Mouse (Mus musculus) heart, embryonic 10.5 days (tissue): ENCODE data around the gene Pear1. TPM values are rescaled to one million over a fixed set of nuclear protein-coding genes. Genes with fewer than 3 reads are reported as not detected.
"Not testable (repeated sequence)": the region's sequence is repeated elsewhere in the genome, so short reads cannot be mapped to it uniquely, and the experiment has no call there.

Experiments used
- DNase-seq: peaks from one replicate; pipeline ENCODE4 v3.0.0-alpha.2; 2017; ENCODE audit warnings: low spot score
- H3K27ac ChIP-seq: fragments of 300-500 bp; sonication (generic); 2 replicates; pipeline ENCODE4 v1.5.1; 2016; ENCODE audit warnings: mild to moderate bottlenecking
- H3K27me3 ChIP-seq: fragments of 300-500 bp; sonication (generic); 2 replicates; pipeline ENCODE4 v1.6.1; 2016; ENCODE audit warnings: mild to moderate bottlenecking; ENCODE audit not compliant: poor library complexity, insufficient read depth, severe bottlenecking
- H3K36me3 ChIP-seq: fragments of 300-500 bp; sonication (generic); 2 replicates; pipeline ENCODE4 v1.6.1; 2016; ENCODE audit warnings: mild to moderate bottlenecking, moderate library complexity
- H3K4me1 ChIP-seq: fragments of 300-500 bp; sonication (generic); 2 replicates; pipeline ENCODE4 v1.6.1; 2016; ENCODE audit warnings: mild to moderate bottlenecking
- H3K4me3 ChIP-seq: fragments of 300-500 bp; sonication (generic); 2 replicates; pipeline ENCODE4 v1.5.1; 2016; ENCODE audit warnings: mild to moderate bottlenecking, moderate library complexity
- H3K9me3 ChIP-seq: fragments of 300-500 bp; sonication (generic); 2 replicates; pipeline ENCODE4 v1.6.1; 2016; ENCODE audit warnings: mild to moderate bottlenecking, moderate library complexity
- WGBS: fragments of 180-500 bp; shearing (Covaris S2); methylation state at CpG from one replicate; pipeline ENCODE4 v1.1.7; 2016; 5-methylcytosine and 5-hydroxymethylcytosine counted together
- polyA plus RNA-seq: library from polyadenylated mRNA; unstranded; fragments of >200 nt; fragmentation: Nextera tagmentation; extraction: Ambion mirVana; gene quantifications from 2 replicates; pipeline ENCODE4 v1.2.1, GENCODE M21; 2016

Gene Pear1
- polyA plus RNA-seq = 14.3 and 14.8 TPM in 2 replicates

GRCm38 (mm10) chr3:87824206-87824605 is at the start of gene Pear1:
Gene Pear1 (minus strand): TSS chr3:87824306.
- not testable (repeated sequence) for H3K36me3 ChIP-seq, DNase-seq, H3K27ac ChIP-seq, H3K4me3 ChIP-seq, H3K4me1 ChIP-seq, H3K9me3 ChIP-seq
- WGBS = 71% methylated on average over 1 of the region's 1 CpGs
- peaks cover 25% of the 10 kb centered on the region for H3K27me3 ChIP-seq

- H3K4me3 ChIP-seq, H3K9me3 ChIP-seq, H3K4me1 ChIP-seq, H3K27ac ChIP-seq, DNase-seq, H3K27me3 ChIP-seq: not testable (repeated sequence)
- 90% methylated on average over 4 of the region's 4 CpGs for WGBS
- H3K36me3 ChIP-seq = peaks cover 88% of the 10 kb centered on the region
These were observed 40.0 kb upstream of the Pear1 start for GRCm38 (mm10) chr3:87864111-87864510.

GRCm38 (mm10) chr3:87859813-87860212 is 35.7 kb upstream of the Pear1 start:
- Histone ChIP-seq H3K9me3 (no peaks in the 10 kb centered on the region), H3K36me3 (peaks cover 83% of the 10 kb centered on the region), H3K27me3 (no peaks in the 10 kb centered on the region), H3K4me1 (no peaks in the 10 kb centered on the region), H3K27ac (no peak overlapping the region), H3K4me3 (no peak overlapping the region)
- DNase-seq = no peak
- 37% methylated on average over 3 of the region's 3 CpGs for WGBS

GRCm38 (mm10) chr3:87857666-87858065 is 33.6 kb upstream of the Pear1 start:
- DNase-seq = no peak
- Histone ChIP-seq H3K4me1 (peaks cover 11% of the 10 kb centered on the region), H3K36me3 (peaks cover 66% of the 10 kb centered on the region), H3K27me3 (no peaks in the 10 kb centered on the region), H3K9me3 (no peaks in the 10 kb centered on the region), H3K4me3 (no peak overlapping the region), H3K27ac (no peak overlapping the region)
- WGBS = 79% methylated on average over 8 of the region's 8 CpGs

GRCm38 (mm10) chr3:87855936-87856335 is 31.8 kb upstream of the Pear1 start:
- Histone ChIP-seq H3K4me1 (peaks cover 11% of the 10 kb centered on the region), H3K27ac (no peak overlapping the region), H3K9me3 (no peaks in the 10 kb centered on the region), H3K27me3 (0 out of 2 replicates have a peak, but pooled peaks cover 9% of the 10 kb centered on the region), H3K36me3 (peaks cover 49% of the 10 kb centered on the region), H3K4me3 (no peak overlapping the region)
- no peak for DNase-seq
- 83% methylated on average over 8 of the region's 8 CpGs for WGBS

- Histone ChIP-seq H3K9me3 (no peaks in the 10 kb centered on the region), H3K27me3 (0 out of 2 replicates have a peak, but pooled peaks cover 9% of the 10 kb centered on the region), H3K4me3 (no peak overlapping the region), H3K27ac (no peak overlapping the region), H3K36me3 (peaks cover 44% of the 10 kb centered on the region), H3K4me1 (peaks cover 11% of the 10 kb centered on the region)
- DNase-seq = no peak
- WGBS = 66% methylated on average over 7 of the region's 7 CpGs
These were observed 30.9 kb upstream of the Pear1 start for GRCm38 (mm10) chr3:87854795-87855568.

- H3K27ac ChIP-seq = no peak overlapping the region
- 0 out of 2 replicates have a peak, but pooled peaks cover 9% of the 10 kb centered on the region for H3K27me3 ChIP-seq
- no peak overlapping the region for H3K4me3 ChIP-seq
- no peaks in the 10 kb centered on the region for H3K9me3 ChIP-seq
- DNase-seq = no peak
- peaks cover 23% of the 10 kb centered on the region for H3K4me1 ChIP-seq
- no peaks in the 10 kb centered on the region for H3K36me3 ChIP-seq
- WGBS = 74% methylated on average over 14 of the region's 14 CpGs
These were observed 25.0 kb upstream of the Pear1 start for GRCm38 (mm10) chr3:87849117-87849516.

DNA sequence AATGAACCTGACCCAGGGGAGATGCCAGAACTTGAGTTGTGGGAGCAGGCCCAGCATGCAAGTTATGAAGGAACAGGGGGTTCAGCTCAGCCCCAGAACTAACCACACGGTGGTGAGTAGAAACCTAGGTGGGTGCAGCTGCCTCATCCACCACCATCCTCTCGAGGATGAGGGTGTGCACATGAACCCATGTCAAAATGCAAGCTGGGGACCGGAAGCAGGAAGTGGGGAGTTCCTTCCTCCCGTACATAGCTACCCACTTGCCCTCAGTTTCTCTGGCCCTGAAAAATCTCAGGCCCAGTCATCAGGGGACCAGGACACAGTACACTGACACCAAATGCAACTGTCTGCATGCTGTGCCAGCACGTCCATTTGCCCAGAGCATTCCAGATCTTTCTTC is 23.6 kb upstream of the Pear1 start:
- H3K4me1 ChIP-seq = peaks cover 13% of the 10 kb centered on the region
- no peak overlapping the region for H3K27ac ChIP-seq
- DNase-seq = no peak
- no peaks in the 10 kb centered on the region for H3K9me3 ChIP-seq
- no peaks in the 10 kb centered on the region for H3K36me3 ChIP-seq
- 52% methylated on average over 5 of the region's 5 CpGs for WGBS
- H3K27me3 ChIP-seq = 0 out of 2 replicates have a peak, but pooled peaks cover 9% of the 10 kb centered on the region
- no peak overlapping the region for H3K4me3 ChIP-seq

GRCm38 (mm10) chr3:87846650-87847110 is 22.6 kb upstream of the Pear1 start, which contains the start of gene Sh2d2a:
Gene Sh2d2a (plus strand): TSS chr3:87846755.
- 62% methylated on average over 7 of the region's 7 CpGs for WGBS
- H3K9me3 ChIP-seq = no peaks in the 10 kb centered on the region
- H3K4me3 ChIP-seq = no peak within 1 kb of the TSS
- H3K27me3 ChIP-seq = 0 out of 2 replicates have a peak, but pooled peaks cover 4% of the 10 kb centered on the region
- no peaks in the 10 kb centered on the region for H3K36me3 ChIP-seq
- H3K4me1 ChIP-seq = peaks cover 13% of the 10 kb centered on the region
- DNase-seq = no peak
- H3K27ac ChIP-seq = no peak within 1 kb of the TSS

DNA sequence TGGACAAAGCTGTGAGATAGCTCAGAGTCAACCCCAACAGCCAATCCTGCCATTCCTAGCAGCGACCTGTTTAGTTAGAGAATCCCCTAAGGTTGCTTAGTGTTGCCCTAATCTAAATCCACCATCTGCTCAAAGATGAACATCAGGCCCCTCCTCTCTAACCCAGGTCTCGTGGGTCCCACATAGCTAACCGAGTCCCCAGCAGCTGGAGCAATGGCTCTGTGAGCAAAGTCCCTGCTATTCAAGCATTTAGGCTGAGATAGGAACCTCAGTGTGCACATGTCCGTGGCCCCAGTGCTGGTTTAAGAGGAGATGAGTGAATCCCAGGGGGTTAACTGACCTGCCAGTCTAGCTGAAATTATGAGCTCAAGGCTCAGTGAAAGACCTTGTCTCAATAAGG is 22.1 kb upstream of the Pear1 start:
- Histone ChIP-seq H3K36me3 (no peaks in the 10 kb centered on the region), H3K27ac (no peak overlapping the region), H3K9me3 (no peaks in the 10 kb centered on the region), H3K27me3 (no peaks in the 10 kb centered on the region), H3K4me3 (no peak overlapping the region), H3K4me1 (peaks cover 13% of the 10 kb centered on the region)
- DNase-seq = no peak
- 73% methylated on average over 4 of the region's 4 CpGs for WGBS

- Histone ChIP-seq H3K4me1 (peaks cover 13% of the 10 kb centered on the region), H3K27me3 (peaks cover 3% of the 10 kb centered on the region; the same call in 1 of the 2 replicates), H3K36me3 (no peaks in the 10 kb centered on the region), H3K9me3 (no peaks in the 10 kb centered on the region), H3K4me3 (no peak overlapping the region), H3K27ac (no peak overlapping the region)
- 77% methylated on average over 4 of the region's 4 CpGs for WGBS
- DNase-seq = no peak
These were observed 20.9 kb upstream of the Pear1 start for GRCm38 (mm10) chr3:87844981-87845380.

DNA sequence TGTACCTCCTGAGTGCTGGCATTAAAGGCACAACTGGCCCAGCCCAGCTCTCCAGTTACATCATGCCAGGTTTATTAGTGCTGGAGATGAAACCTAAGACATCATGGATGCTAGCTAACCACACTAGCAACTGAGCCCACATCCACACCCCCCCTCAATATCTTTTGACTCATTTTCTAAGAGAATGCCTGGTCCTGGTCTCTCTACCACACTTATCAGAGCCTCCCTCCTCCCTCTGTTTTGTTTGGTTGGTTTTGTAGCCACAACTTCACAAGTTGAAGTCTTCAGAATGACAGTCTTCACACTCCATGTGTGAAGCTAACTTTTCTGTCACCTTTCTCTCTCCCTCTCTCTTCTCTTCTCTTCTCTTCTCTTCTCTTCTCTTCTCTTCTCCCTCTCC is 16.8 kb upstream of the Pear1 start:
- Histone ChIP-seq H3K9me3 (no peaks in the 10 kb centered on the region), H3K4me1 (no peaks in the 10 kb centered on the region), H3K36me3 (no peaks in the 10 kb centered on the region), H3K4me3 (no peak overlapping the region), H3K27me3 (peaks cover 15% of the 10 kb centered on the region; the same call in 1 of the 2 replicates), H3K27ac (no peak overlapping the region)
- no peak for DNase-seq

- Histone ChIP-seq H3K4me3 (no peak overlapping the region), H3K27me3 (peaks cover 15% of the 10 kb centered on the region; the same call in 1 of the 2 replicates), H3K36me3 (no peaks in the 10 kb centered on the region), H3K27ac (no peak overlapping the region), H3K9me3 (no peaks in the 10 kb centered on the region), H3K4me1 (no peaks in the 10 kb centered on the region)
- no peak for DNase-seq
- under 1% methylated on average over 4 of the region's 4 CpGs for WGBS
These were observed 14.5 kb upstream of the Pear1 start for GRCm38 (mm10) chr3:87838622-87839021.
